Mouse (Mus musculus): ENCODE data around the gene Txn2. TPM values are rescaled to one million over a fixed set of nuclear protein-coding genes. Genes with fewer than 3 reads are reported as not detected.

Gene Txn2
- polyA plus RNA-seq, 1 experiment = 253 TPM

DNA sequence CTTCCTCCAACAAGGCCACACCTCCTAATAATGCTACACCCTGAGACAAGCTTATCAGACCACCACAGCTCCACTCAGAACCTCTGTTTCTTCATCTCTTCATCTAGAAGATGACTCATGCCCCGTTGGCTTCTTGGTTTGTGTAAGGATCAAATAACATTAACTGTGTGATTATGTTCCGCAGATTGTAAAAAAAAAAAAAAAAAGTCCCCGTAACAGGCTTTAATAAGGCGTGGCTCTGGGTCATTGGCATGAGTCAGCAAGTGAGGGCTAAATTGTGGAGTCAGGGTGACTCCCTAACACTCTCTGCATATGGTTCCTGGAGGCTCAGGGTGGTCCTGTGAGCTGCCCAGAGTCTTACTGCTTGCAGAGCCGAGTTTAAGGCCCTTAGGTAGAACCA is 47.1 kb downstream of the Txn2 start:
- 44% methylated on average over 5 of the region's 5 CpGs for WGBS
- no peak for TF ChIP-seq POLR2A (IDR thresholded peaks at IDR 0.05; ENCODE audit: control insufficient read depth, extremely low read depth, insufficient read depth, low read length, poor library complexity)
- TF ChIP-seq CTCF (IDR thresholded peaks at IDR 0.05; ENCODE audit: borderline replicate concordance, control insufficient read depth, extremely low read depth, insufficient read depth, low read length, poor library complexity) = no peak
- Histone ChIP-seq H3K27me3 (ENCODE audit: control insufficient read depth, insufficient read depth, low read length) (no peaks in the 10 kb centered on the region), H3K4me3 (ENCODE audit: control insufficient read depth, insufficient read depth, low read length) (no peak overlapping the region), H3K36me3 (ENCODE audit: control insufficient read depth, insufficient read depth, low read length) (no peaks in the 10 kb centered on the region), H3K4me1 (replicated peaks; ENCODE audit: control insufficient read depth, insufficient read depth, low read length) (no peaks in the 10 kb centered on the region; the same call in 1 of the 2 replicates), H3K27ac (ENCODE audit: control insufficient read depth, insufficient read depth, low read length) (no peak overlapping the region)
- DNase-seq = no peak

- 51% methylated on average over 5 of the region's 5 CpGs for WGBS
- H3K36me3 ChIP-seq (ENCODE audit: control insufficient read depth, insufficient read depth, low read length) = no peaks in the 10 kb centered on the region
- H3K4me1 ChIP-seq (replicated peaks; ENCODE audit: control insufficient read depth, insufficient read depth, low read length) = no peaks in the 10 kb centered on the region
- no peak for TF ChIP-seq POLR2A (IDR thresholded peaks at IDR 0.05; ENCODE audit: control insufficient read depth, extremely low read depth, insufficient read depth, low read length, poor library complexity)
- TF ChIP-seq CTCF (IDR thresholded peaks at IDR 0.05; ENCODE audit: borderline replicate concordance, control insufficient read depth, extremely low read depth, insufficient read depth, low read length, poor library complexity) = no peak
- no peaks in the 10 kb centered on the region for H3K27me3 ChIP-seq (ENCODE audit: control insufficient read depth, insufficient read depth, low read length)
- no peak overlapping the region for H3K27ac ChIP-seq (ENCODE audit: control insufficient read depth, insufficient read depth, low read length)
- no peak overlapping the region for H3K4me3 ChIP-seq (ENCODE audit: control insufficient read depth, insufficient read depth, low read length)
- DNase-seq = no peak
Observed at GRCm38 (mm10) chr15:77880738-77881137, 48.1 kb downstream of the Txn2 start.

DNA sequence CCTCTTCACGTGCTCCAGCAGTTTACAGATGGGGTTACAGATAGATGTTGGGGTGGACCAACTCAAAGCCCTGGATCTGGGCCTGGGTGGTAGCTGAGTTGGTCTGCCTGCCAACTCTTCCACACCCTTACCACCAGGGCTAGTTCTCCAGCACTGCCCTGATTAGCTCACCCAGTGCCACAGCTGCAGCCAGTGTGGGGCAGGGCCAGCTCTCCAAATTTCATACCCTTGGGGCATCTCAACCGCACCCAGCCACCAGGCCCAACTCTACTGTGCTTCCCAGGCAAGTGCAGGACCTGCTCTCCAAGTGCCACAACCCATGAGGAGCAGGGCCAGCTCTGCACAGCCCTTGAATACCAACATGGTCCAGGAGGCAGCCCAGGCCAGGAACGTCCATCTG is 49.0 kb downstream of the Txn2 start:
- TF ChIP-seq POLR2A (IDR thresholded peaks at IDR 0.05; ENCODE audit: control insufficient read depth, extremely low read depth, insufficient read depth, low read length, poor library complexity) (no peak), CTCF (IDR thresholded peaks at IDR 0.05; ENCODE audit: borderline replicate concordance, control insufficient read depth, extremely low read depth, insufficient read depth, low read length, poor library complexity) (no peak)
- Histone ChIP-seq H3K4me3 (ENCODE audit: control insufficient read depth, insufficient read depth, low read length) (no peak overlapping the region), H3K36me3 (ENCODE audit: control insufficient read depth, insufficient read depth, low read length) (no peaks in the 10 kb centered on the region), H3K4me1 (replicated peaks; ENCODE audit: control insufficient read depth, insufficient read depth, low read length) (no peaks in the 10 kb centered on the region), H3K27me3 (ENCODE audit: control insufficient read depth, insufficient read depth, low read length) (no peaks in the 10 kb centered on the region), H3K27ac (ENCODE audit: control insufficient read depth, insufficient read depth, low read length) (no peak overlapping the region)
- no peak for DNase-seq
- WGBS = 96% methylated on average over 3 of the region's 3 CpGs

GRCm38 (mm10) chr15:77877209-77877608 is 51.6 kb downstream of the Txn2 start:
- peak; percentile 31 for DNase-seq
- 15% methylated on average over 2 of the region's 2 CpGs for WGBS

DNA sequence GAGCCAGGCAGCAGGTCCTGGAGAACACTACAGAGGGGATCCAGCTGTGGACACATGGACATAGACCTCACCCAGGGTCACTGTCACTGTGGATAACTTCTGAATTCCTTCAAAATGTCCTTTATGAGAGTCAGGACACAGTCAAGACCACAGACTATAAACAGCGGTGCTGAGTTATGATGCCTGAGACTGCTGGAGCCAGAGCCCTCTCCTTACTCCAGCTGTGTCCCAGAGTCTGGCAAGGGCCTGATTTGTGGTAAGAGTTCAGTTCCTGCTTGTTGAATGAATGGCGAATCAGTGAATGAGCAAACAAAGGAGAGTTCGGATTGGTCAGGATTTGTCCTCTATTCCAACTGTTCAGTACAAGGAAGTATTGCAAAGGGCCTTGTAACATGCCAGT is 52.1 kb downstream of the Txn2 start:
- TF ChIP-seq CTCF (IDR thresholded peaks at IDR 0.05; ENCODE audit: borderline replicate concordance, control insufficient read depth, extremely low read depth, insufficient read depth, low read length, poor library complexity) = no peak
- TF ChIP-seq POLR2A (IDR thresholded peaks at IDR 0.05; ENCODE audit: control insufficient read depth, extremely low read depth, insufficient read depth, low read length, poor library complexity) = no peak
- 86% methylated on average over 3 of the region's 3 CpGs for whole genome bisulfite sequencing
- no peaks in the 10 kb centered on the region for H3K4me1 ChIP-seq (replicated peaks; ENCODE audit: control insufficient read depth, insufficient read depth, low read length)
- no peak for DNase-seq
- no peaks in the 10 kb centered on the region for H3K36me3 ChIP-seq (ENCODE audit: control insufficient read depth, insufficient read depth, low read length)
- no peak overlapping the region for H3K4me3 ChIP-seq (ENCODE audit: control insufficient read depth, insufficient read depth, low read length)
- H3K27me3 ChIP-seq (ENCODE audit: control insufficient read depth, insufficient read depth, low read length) = no peaks in the 10 kb centered on the region
- H3K27ac ChIP-seq (ENCODE audit: control insufficient read depth, insufficient read depth, low read length) = no peak overlapping the region

More at GRCm38 (mm10) chr15:77877209-77877608, 51.6 kb downstream of the Txn2 start:
- Histone ChIP-seq H3K4me1 (replicated peaks; ENCODE audit: control insufficient read depth, insufficient read depth, low read length) (no peaks in the 10 kb centered on the region), H3K27me3 (ENCODE audit: control insufficient read depth, insufficient read depth, low read length) (no peaks in the 10 kb centered on the region), H3K4me3 (ENCODE audit: control insufficient read depth, insufficient read depth, low read length) (no peak overlapping the region), H3K36me3 (ENCODE audit: control insufficient read depth, insufficient read depth, low read length) (no peaks in the 10 kb centered on the region), H3K27ac (ENCODE audit: control insufficient read depth, insufficient read depth, low read length) (no peak overlapping the region)
- TF ChIP-seq CTCF (IDR thresholded peaks at IDR 0.05; ENCODE audit: borderline replicate concordance, control insufficient read depth, extremely low read depth, insufficient read depth, low read length, poor library complexity) (no peak), POLR2A (IDR thresholded peaks at IDR 0.05; ENCODE audit: control insufficient read depth, extremely low read depth, insufficient read depth, low read length, poor library complexity) (no peak)

DNA sequence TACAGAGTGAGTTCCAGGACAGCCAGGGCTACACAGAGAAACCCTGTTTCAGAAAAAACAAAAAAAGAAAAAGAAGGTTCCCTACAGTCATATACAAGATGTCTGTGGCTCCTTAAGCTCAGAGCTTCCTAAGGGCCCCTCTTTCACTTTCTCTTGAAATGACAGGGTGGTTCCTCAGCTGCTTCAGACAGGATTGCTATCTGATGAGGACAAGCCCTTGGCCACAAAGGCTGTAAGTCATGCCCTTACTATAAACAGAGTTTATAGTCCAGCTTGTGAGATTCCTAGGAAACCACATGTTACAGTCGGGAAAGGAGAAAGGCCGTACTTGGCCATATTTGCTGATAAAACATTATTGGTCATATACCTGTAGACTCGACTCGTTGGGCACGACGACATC is 52.9 kb downstream of the Txn2 start:
- H3K36me3 ChIP-seq (ENCODE audit: control insufficient read depth, insufficient read depth, low read length) = no peaks in the 10 kb centered on the region
- H3K27me3 ChIP-seq (ENCODE audit: control insufficient read depth, insufficient read depth, low read length) = no peaks in the 10 kb centered on the region
- no peak for TF ChIP-seq CTCF (IDR thresholded peaks at IDR 0.05; ENCODE audit: borderline replicate concordance, control insufficient read depth, extremely low read depth, insufficient read depth, low read length, poor library complexity)
- no peak for TF ChIP-seq POLR2A (IDR thresholded peaks at IDR 0.05; ENCODE audit: control insufficient read depth, extremely low read depth, insufficient read depth, low read length, poor library complexity)
- DNase-seq = no peak
- no peaks in the 10 kb centered on the region for H3K4me1 ChIP-seq (replicated peaks; ENCODE audit: control insufficient read depth, insufficient read depth, low read length)
- WGBS = 95% methylated on average over 6 of the region's 6 CpGs
- no peak overlapping the region for H3K27ac ChIP-seq (ENCODE audit: control insufficient read depth, insufficient read depth, low read length)
- no peak overlapping the region for H3K4me3 ChIP-seq (ENCODE audit: control insufficient read depth, insufficient read depth, low read length)

GRCm38 (mm10) chr15:77874807-77875206 is 54.0 kb downstream of the Txn2 start:
- H3K4me3 ChIP-seq (ENCODE audit: control insufficient read depth, insufficient read depth, low read length) = no peak overlapping the region
- DNase-seq = no peak
- no peaks in the 10 kb centered on the region for H3K4me1 ChIP-seq (replicated peaks; ENCODE audit: control insufficient read depth, insufficient read depth, low read length)
- no peak for TF ChIP-seq POLR2A (IDR thresholded peaks at IDR 0.05; ENCODE audit: control insufficient read depth, extremely low read depth, insufficient read depth, low read length, poor library complexity)
- no peak for TF ChIP-seq CTCF (IDR thresholded peaks at IDR 0.05; ENCODE audit: borderline replicate concordance, control insufficient read depth, extremely low read depth, insufficient read depth, low read length, poor library complexity)
- H3K27ac ChIP-seq (ENCODE audit: control insufficient read depth, insufficient read depth, low read length) = no peak overlapping the region
- no peaks in the 10 kb centered on the region for H3K36me3 ChIP-seq (ENCODE audit: control insufficient read depth, insufficient read depth, low read length)
- no peaks in the 10 kb centered on the region for H3K27me3 ChIP-seq (ENCODE audit: control insufficient read depth, insufficient read depth, low read length)
- 95% methylated on average over 9 of the region's 9 CpGs for WGBS
